Mouse (Mus musculus) liver, embryonic 16.5 days (tissue): Measurements from ENCODE around the gene Tmem246. TPM values are rescaled to one million over a fixed set of nuclear protein-coding genes. Genes with fewer than 3 reads are reported as not detected.
"Not testable (repeated sequence)": the region's sequence is repeated elsewhere in the genome, so short reads cannot be mapped to it uniquely, and the experiment has no call there.

Source experiments
- ATAC-seq: fragments of 200-750 bp; cut with Nextera tagmentation; 2 replicates; pipeline ENCODE4 v1.8.0; 2017; ENCODE audit warnings: low read depth, mild to moderate bottlenecking, moderate number of reproducible peaks, moderate library complexity
- H3K27ac ChIP-seq: fragments of 300-500 bp; sonication (generic); 2 replicates; pipeline ENCODE4 v1.5.1; 2014; ENCODE audit warnings: mild to moderate bottlenecking, low read length
- H3K27me3 ChIP-seq: fragments of 300-500 bp; sonication (generic); 2 replicates; pipeline ENCODE4 v1.6.1; 2014; ENCODE audit warnings: low read depth, low read length, mixed read lengths; ENCODE audit not compliant: control insufficient read depth, insufficient read depth
- H3K36me3 ChIP-seq: fragments of 300-500 bp; sonication (generic); 2 replicates; pipeline ENCODE4 v1.6.1; 2014; ENCODE audit warnings: mild to moderate bottlenecking; ENCODE audit not compliant: control insufficient read depth, insufficient read depth
- H3K4me1 ChIP-seq: fragments of 300-500 bp; sonication (generic); 2 replicates; pipeline ENCODE4 v1.6.1; 2014; ENCODE audit warnings: low read depth, low read length, mixed read lengths; ENCODE audit not compliant: control insufficient read depth
- H3K4me2 ChIP-seq: fragments of 300-500 bp; sonication (generic); 2 replicates; pipeline ENCODE4 v1.6.1; 2014; ENCODE audit warnings: low read depth, low read length, mixed read lengths
- H3K4me3 ChIP-seq: fragments of 300-500 bp; sonication (generic); 2 replicates; pipeline ENCODE4 v1.5.1; 2014; ENCODE audit warnings: low read depth, mild to moderate bottlenecking, low read length
- H3K9ac ChIP-seq: fragments of 300-500 bp; sonication (generic); 2 replicates; pipeline ENCODE4 v1.6.1; 2014; ENCODE audit warnings: low read depth, low read length
- H3K9me3 ChIP-seq: fragments of 300-500 bp; sonication (generic); replicated peaks from 2 replicates; pipeline ENCODE4 v1.6.1; 2016; ENCODE audit warnings: low read length; ENCODE audit not compliant: control insufficient read depth
- WGBS: fragments of 180-500 bp; shearing (Covaris S2); extraction: QIAGEN DNeasy Blood & Tissue Kit; methylation state at CpG from one replicate; pipeline ENCODE4 v1.1.7; 2014; ENCODE audit not compliant: insufficient replicate concordance; 5-methylcytosine and 5-hydroxymethylcytosine counted together
- polyA plus RNA-seq: library from polyadenylated mRNA; unstranded; fragments of >200 nt; fragmentation: Nextera tagmentation; extraction: Ambion mirVana; gene quantifications from 2 replicates; pipeline ENCODE4 v1.2.1, GENCODE M21; 2015

Tmem246 gene
- polyA plus RNA-seq, 1 experiment from 2014 or later: 6.1 TPM

GRCm38 (mm10) chr4:49623916-49624315, 26.2 kb upstream of the Tmem246 start:
- no peak for ATAC-seq
- WGBS: 65% methylated on average over 4 of the region's 4 CpGs

GRCm38 (mm10) chr4:49622272-49622671, 24.6 kb upstream of the Tmem246 start:
- Histone ChIP-seq H3K9ac (no peak overlapping the region), H3K36me3 (no peaks in the 10 kb centered on the region), H3K9me3 (no peaks in the 10 kb centered on the region), H3K4me3 (no peak overlapping the region), H3K4me1 (peaks cover 2% of the 10 kb centered on the region; the same call in 1 of the 2 replicates), H3K4me2 (no peak overlapping the region), H3K27me3 (no peaks in the 10 kb centered on the region), H3K27ac (no peak overlapping the region)
- 75% methylated on average over 2 of the region's 2 CpGs for WGBS
- no peak for ATAC-seq

More at GRCm38 (mm10) chr4:49623916-49624315, 26.2 kb upstream of the Tmem246 start:
- H3K27ac ChIP-seq: no peak overlapping the region
- no peaks in the 10 kb centered on the region for H3K9me3 ChIP-seq
- H3K4me2 ChIP-seq: no peak overlapping the region
- H3K4me1 ChIP-seq: peaks cover 2% of the 10 kb centered on the region; the same call in 1 of the 2 replicates
- H3K9ac ChIP-seq: no peak overlapping the region
- H3K36me3 ChIP-seq: no peaks in the 10 kb centered on the region
- no peak overlapping the region for H3K4me3 ChIP-seq
- H3K27me3 ChIP-seq: no peaks in the 10 kb centered on the region

GRCm38 (mm10) chr4:49619861-49620260, 22.2 kb upstream of the Tmem246 start:
- not testable (repeated sequence) for H3K36me3 ChIP-seq, H3K4me1 ChIP-seq, H3K4me3 ChIP-seq, ATAC-seq, H3K27ac ChIP-seq, H3K4me2 ChIP-seq, H3K27me3 ChIP-seq, H3K9ac ChIP-seq, H3K9me3 ChIP-seq
- WGBS: 50% methylated on average over 7 of the region's 7 CpGs

- Histone ChIP-seq H3K4me1 (no peaks in the 10 kb centered on the region), H3K27me3 (no peaks in the 10 kb centered on the region), H3K9me3 (no peaks in the 10 kb centered on the region), H3K36me3 (no peaks in the 10 kb centered on the region), H3K9ac (no peak overlapping the region), H3K27ac (no peak overlapping the region), H3K4me3 (no peak overlapping the region), H3K4me2 (no peak overlapping the region)
- ATAC-seq: no peak
- 55% methylated on average over 10 of the region's 10 CpGs for WGBS
Observed at GRCm38 (mm10) chr4:49616924-49617323, 19.2 kb upstream of the Tmem246 start.

- H3K4me1 ChIP-seq: no peaks in the 10 kb centered on the region
- WGBS: 48% methylated on average over 1 of the region's 1 CpGs
- H3K4me3 ChIP-seq: no peak overlapping the region
- H3K36me3 ChIP-seq: no peaks in the 10 kb centered on the region
- no peaks in the 10 kb centered on the region for H3K9me3 ChIP-seq
- H3K4me2 ChIP-seq: no peak overlapping the region
- ATAC-seq: no peak; the same call in 1 of the 2 replicates
- no peak overlapping the region for H3K27ac ChIP-seq
- no peaks in the 10 kb centered on the region for H3K27me3 ChIP-seq
- no peak overlapping the region for H3K9ac ChIP-seq
Observed at GRCm38 (mm10) chr4:49605459-49605858, 7.8 kb upstream of the Tmem246 start.

- H3K27ac ChIP-seq: no peak overlapping the region
- no peak overlapping the region for H3K4me3 ChIP-seq
- H3K4me2 ChIP-seq: no peak overlapping the region
- WGBS: 38% methylated on average over 5 of the region's 5 CpGs
- H3K27me3 ChIP-seq: no peaks in the 10 kb centered on the region
- ATAC-seq: no peak
- H3K9me3 ChIP-seq: no peaks in the 10 kb centered on the region
- no peak overlapping the region for H3K9ac ChIP-seq
- no peaks in the 10 kb centered on the region for H3K4me1 ChIP-seq
- no peaks in the 10 kb centered on the region for H3K36me3 ChIP-seq
Observed at GRCm38 (mm10) chr4:49604616-49605015, 6.9 kb upstream of the Tmem246 start.

GRCm38 (mm10) chr4:49604016-49604546, 6.4 kb upstream of the Tmem246 start:
- H3K27me3 ChIP-seq: no peaks in the 10 kb centered on the region
- no peak for ATAC-seq
- H3K4me1 ChIP-seq: no peaks in the 10 kb centered on the region
- H3K27ac ChIP-seq: no peak overlapping the region
- H3K4me2 ChIP-seq: no peak overlapping the region
- no peaks in the 10 kb centered on the region for H3K9me3 ChIP-seq
- no peak overlapping the region for H3K4me3 ChIP-seq
- H3K9ac ChIP-seq: no peak overlapping the region
- no peaks in the 10 kb centered on the region for H3K36me3 ChIP-seq
- WGBS: 15% methylated on average over 1 of the region's 1 CpGs

GRCm38 (mm10) chr4:49603161-49603560, 5.5 kb upstream of the Tmem246 start:
- Histone ChIP-seq H3K9ac (no peak overlapping the region), H3K9me3 (no peaks in the 10 kb centered on the region), H3K27me3 (no peaks in the 10 kb centered on the region), H3K4me3 (no peak overlapping the region), H3K4me2 (no peak overlapping the region), H3K4me1 (no peaks in the 10 kb centered on the region; the same call in 1 of the 2 replicates), H3K27ac (no peak overlapping the region), H3K36me3 (no peaks in the 10 kb centered on the region)
- 70% methylated on average over 2 of the region's 2 CpGs for WGBS
- ATAC-seq: no peak

- Histone ChIP-seq H3K27me3 (peaks cover 2% of the 10 kb centered on the region; the same call in 1 of the 2 replicates), H3K9ac (peak overlapping the region; percentile 67), H3K4me3 (peak overlapping the region; percentile 76), H3K9me3 (no peaks in the 10 kb centered on the region), H3K4me1 (peaks cover 8% of the 10 kb centered on the region), H3K4me2 (peak overlapping the region; percentile 91), H3K27ac (peak overlapping the region; percentile 44), H3K36me3 (no peaks in the 10 kb centered on the region)
- ATAC-seq: peak; percentile 30; the same call in 1 of the 2 replicates
- under 1% methylated on average over 20 of the region's 20 CpGs for WGBS
Observed at GRCm38 (mm10) chr4:49596846-49597182, 862 bp downstream of the Tmem246 start.
